Mouse (Mus musculus): ENCODE results near the gene Pfdn4. TPM values are rescaled to one million over a fixed set of nuclear protein-coding genes. Genes with fewer than 3 reads are reported as not detected.

Gene Pfdn4
- total and polyA plus RNA-seq, 3 experiments, result 60.5 to 70.9 TPM; not detected in 1

DNA sequence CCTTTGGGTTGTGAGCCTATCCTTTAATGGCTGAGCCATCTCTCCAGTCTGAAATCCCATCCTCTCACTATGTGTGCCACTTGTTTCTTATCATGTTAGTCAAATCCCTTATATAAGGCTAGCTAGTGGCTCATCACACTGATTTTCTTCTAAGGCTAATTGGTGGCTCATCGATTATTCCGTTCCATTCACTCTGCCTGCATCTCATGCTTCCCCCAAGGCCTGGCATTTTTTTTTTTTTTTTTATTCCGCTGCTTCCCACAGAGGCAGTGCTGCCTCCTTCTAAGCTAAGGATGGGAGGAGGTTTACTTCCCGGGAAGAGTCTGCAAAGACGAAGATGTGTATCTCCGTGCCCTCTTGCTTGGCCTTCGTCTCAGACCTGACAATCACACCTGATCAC is 9.0 kb upstream of the Pfdn4 start:
- Histone ChIP-seq H3K79me2 (ENCODE audit: control insufficient read depth, insufficient read depth, low read length, poor library complexity) (no peaks in the 10 kb centered on the region), H3K4me1 (ENCODE audit: control insufficient read depth in 1 of 2, insufficient read depth in 2 of 2, low read length in 2 of 2) (no peaks in the 10 kb centered on the region), H3K27ac (ENCODE audit: control insufficient read depth, low read depth, low read length) (no peak overlapping the region), H3K4me3 (ENCODE audit: control insufficient read depth in 1 of 2, insufficient read depth in 1 of 2, low read depth in 2 of 2, low read length in 2 of 2) (no peak overlapping the region), H3K27me3 (ENCODE audit: control insufficient read depth in 1 of 2, insufficient read depth in 2 of 2, low read length in 2 of 2) (no peaks in the 10 kb centered on the region), H3K9me3 (replicated peaks; ENCODE audit: insufficient read depth, low read length) (no peaks in the 10 kb centered on the region), H3K9ac (ENCODE audit: control insufficient read depth, low read depth, low read length, poor library complexity, severe bottlenecking) (no peak overlapping the region), H3K36me3 (ENCODE audit: control insufficient read depth in 1 of 2, insufficient read depth in 2 of 2, low read length in 2 of 2) (no peaks in the 10 kb centered on the region)
- DNase-seq (ENCODE audit: low read depth, low spot score), result no peak
- TF ChIP-seq HCFC1 (IDR thresholded peaks at IDR 0.05; ENCODE audit: low read depth, low read length) (no peak), POLR2A (IDR thresholded peaks at IDR 0.05; ENCODE audit: control insufficient read depth in 1 of 2, insufficient read depth in 1 of 2, low read depth in 1 of 2, low read length in 2 of 2, poor library complexity in 1 of 2) (no peak), POLR2AphosphoS2 (IDR thresholded peaks at IDR 0.05; ENCODE audit: low read length) (no peak), UBTF (IDR thresholded peaks at IDR 0.05; ENCODE audit: borderline replicate concordance, insufficient read depth, low read depth, low read length) (no peak), MYC (IDR thresholded peaks at IDR 0.05; ENCODE audit: low read depth, low read length) (no peak), EP300 (IDR thresholded peaks at IDR 0.05; ENCODE audit: low read depth in 1 of 2, low read length in 2 of 2) (no peak), ETS1 (IDR thresholded peaks at IDR 0.05; ENCODE audit: low read depth, low read length) (no peak), SIN3A (IDR thresholded peaks at IDR 0.05; ENCODE audit: low read length) (no peak), KAT2A (conservative IDR thresholded peaks at IDR 0.05; ENCODE audit: low read depth, low read length) (no peak), ZNF384 (IDR thresholded peaks at IDR 0.05; ENCODE audit: low read depth, low read length) (no peak), ZKSCAN1 (IDR thresholded peaks at IDR 0.05; ENCODE audit: low read depth, low read length) (no peak), MYB (IDR thresholded peaks at IDR 0.05; ENCODE audit: low read depth, low read length) (no peak), E2F4 (IDR thresholded peaks at IDR 0.05; ENCODE audit: borderline replicate concordance, low read depth, low read length) (no peak), POLR2AphosphoS5 (IDR thresholded peaks at IDR 0.05; ENCODE audit: borderline replicate concordance, low read depth, low read length) (no peak), ELF1 (IDR thresholded peaks at IDR 0.05; ENCODE audit: low read depth, low read length) (no peak), CHD1 (IDR thresholded peaks at IDR 0.05; ENCODE audit: low read depth, low read length) (no peak), TCF12 (IDR thresholded peaks at IDR 0.05; ENCODE audit: low read depth, low read length) (no peak), USF1 (IDR thresholded peaks at IDR 0.05; ENCODE audit: low read depth, low read length) (no peak)

DNA sequence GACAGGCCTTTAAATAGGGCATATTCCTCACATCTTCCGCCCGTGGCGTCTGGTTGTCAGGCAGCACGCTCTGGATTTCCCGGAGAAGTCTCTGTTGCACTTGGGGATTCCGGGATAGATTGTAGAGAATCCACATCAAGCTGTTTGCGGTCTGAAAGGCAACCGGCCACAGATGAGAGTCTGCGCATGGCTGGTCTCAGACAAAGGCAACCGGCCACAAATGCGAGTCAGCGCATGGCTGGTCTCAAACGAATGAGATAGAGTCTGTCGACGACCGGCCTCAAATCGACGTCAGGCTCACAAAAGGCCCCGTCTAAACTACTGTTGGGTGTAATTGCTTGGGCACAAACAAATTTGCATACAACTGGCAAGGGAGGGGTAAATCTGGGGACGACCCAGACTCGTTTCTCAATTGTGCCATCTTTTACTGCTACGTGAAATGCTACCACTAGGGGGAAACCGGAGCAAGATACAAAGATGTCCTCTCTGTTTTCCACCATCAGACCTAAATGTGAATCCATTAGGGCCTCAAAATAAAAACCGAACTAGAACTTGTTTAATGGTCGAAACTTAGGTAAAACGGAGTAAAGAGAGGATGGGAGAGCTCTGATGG is 8.2 kb upstream of the Pfdn4 start:
- H3K4me1 ChIP-seq (ENCODE audit: control insufficient read depth in 1 of 2, insufficient read depth in 2 of 2, low read length in 2 of 2), result no peaks in the 10 kb centered on the region
- no peak for DNase-seq (ENCODE audit: low read depth, low spot score)
- no peaks in the 10 kb centered on the region for H3K9me3 ChIP-seq (replicated peaks; ENCODE audit: insufficient read depth, low read length)
- no peak overlapping the region for H3K27ac ChIP-seq (ENCODE audit: control insufficient read depth, low read depth, low read length)
- no peaks in the 10 kb centered on the region for H3K36me3 ChIP-seq (ENCODE audit: control insufficient read depth in 1 of 2, insufficient read depth in 2 of 2, low read length in 2 of 2)
- TF ChIP-seq POLR2AphosphoS5 (IDR thresholded peaks at IDR 0.05; ENCODE audit: borderline replicate concordance, low read depth, low read length), result no peak
- peak in 2 of 3 experiments; percentile 22 to 23; a peak in 2 of 6 replicates for TF ChIP-seq CTCF (IDR thresholded peaks at IDR 0.05 in 2 of 3, conservative IDR thresholded peaks at IDR 0.05 in 1 of 3; ENCODE audit: control insufficient read depth in 1 of 3, insufficient read depth in 1 of 3, low read depth in 2 of 3, low read length in 3 of 3, poor library complexity in 1 of 3, severe bottlenecking in 1 of 3)
- TF ChIP-seq TAL1 (IDR thresholded peaks at IDR 0.05; ENCODE audit: low read length), result no peak
- TF ChIP-seq TCF12 (IDR thresholded peaks at IDR 0.05; ENCODE audit: low read depth, low read length), result no peak
- TF ChIP-seq JUND (IDR thresholded peaks at IDR 0.05; ENCODE audit: low read depth, low read length), result no peak
- no peak overlapping the region for H3K4me3 ChIP-seq (ENCODE audit: control insufficient read depth in 1 of 2, insufficient read depth in 1 of 2, low read depth in 2 of 2, low read length in 2 of 2)
- H3K27me3 ChIP-seq (ENCODE audit: control insufficient read depth in 1 of 2, insufficient read depth in 2 of 2, low read length in 2 of 2), result no peaks in the 10 kb centered on the region
- no peak overlapping the region for H3K9ac ChIP-seq (ENCODE audit: control insufficient read depth, low read depth, low read length, poor library complexity, severe bottlenecking)
- H3K79me2 ChIP-seq (ENCODE audit: control insufficient read depth, insufficient read depth, low read length, poor library complexity), result no peaks in the 10 kb centered on the region

Measured in MEL (cell line).